Mouse (Mus musculus) urinary bladder, postnatal 36 days (tissue): ENCODE measurements around the gene Gm13285.
"Not testable (repeated sequence)": the region's sequence is repeated elsewhere in the genome, so short reads cannot be mapped to it uniquely, and the experiment has no call there.

ENCODE experiments used
- DNase-seq, 2 experiments: peaks; one replicate each; pipeline ENCODE4 v3.0.0; 2022; ENCODE audit warnings: low spot score in 2 of 2, mixed read lengths in 1 of 2

The Gm13285 gene

GRCm38 (mm10) chr4:88793936-88794675 is 5.4 kb upstream of the Gm13285 start, which contains the start of gene Gm13275:
TSS of gene Gm13275 (plus strand) at chr4:88794487.
- peak; percentile 74 to 83 for DNase-seq

DNA sequence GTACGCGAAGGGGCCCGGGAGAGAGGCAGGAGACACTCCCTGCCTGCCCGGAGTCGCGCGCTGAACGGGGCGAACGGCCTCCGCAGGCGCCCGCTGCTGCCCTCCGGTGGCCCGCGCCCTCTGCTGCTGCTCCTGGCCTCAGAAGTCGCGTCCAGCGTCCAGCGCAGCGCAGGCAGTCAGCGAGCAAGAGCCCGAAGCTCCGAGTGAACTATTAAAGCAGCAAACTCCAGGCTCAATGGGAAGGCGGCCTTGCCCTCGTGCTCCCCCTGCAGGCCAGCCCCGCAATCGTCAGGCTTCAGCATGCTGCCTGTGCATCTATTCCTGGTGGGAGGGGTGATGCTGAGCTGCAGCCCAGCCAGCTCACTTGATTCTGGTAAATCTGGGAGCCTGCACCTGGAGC is 2.4 kb upstream of the Gm13285 start, which contains the start of gene Gm13279:
Gm13279 (plus strand) TSS at position 301 of the 400 bp plus-strand sequence.
- not testable (repeated sequence) for DNase-seq

GRCm38 (mm10) chr4:88802954-88803353 is 3.5 kb downstream of the Gm13285 start, which contains the start of gene Gm13287:
TSS of gene Gm13287 (plus strand) at chr4:88803254.
- DNase-seq = not testable (repeated sequence)

GRCm38 (mm10) chr4:88805231-88805630 is 5.8 kb downstream of the Gm13285 start, which contains the start of gene Gm13288:
TSS of gene Gm13288 (plus strand) at chr4:88805531.
- DNase-seq = not testable (repeated sequence)

DNA sequence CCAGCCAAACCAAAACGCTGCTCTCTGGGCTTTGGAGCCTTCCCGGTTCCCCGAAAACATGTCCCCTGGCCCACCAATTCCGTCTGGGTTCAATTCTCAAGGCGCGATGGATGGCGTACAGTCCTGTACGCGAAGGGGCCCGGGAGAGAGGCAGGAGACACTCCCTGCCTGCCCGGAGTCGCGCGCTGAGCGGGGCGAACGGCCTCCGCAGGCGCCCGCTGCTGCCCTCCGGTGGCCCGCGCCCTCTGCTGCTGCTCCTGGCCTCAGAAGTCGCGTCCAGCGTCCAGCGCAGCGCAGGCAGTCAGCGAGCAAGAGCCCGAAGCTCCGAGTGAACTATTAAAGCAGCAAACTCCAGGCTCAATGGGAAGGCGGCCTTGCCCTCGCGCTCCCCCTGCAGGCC is 6.3 kb downstream of the Gm13285 start:
- peak in 1 of 2 experiments; percentile 36 for DNase-seq

- no peak for DNase-seq
Observed at GRCm38 (mm10) chr4:88815928-88816327, 16.5 kb downstream of the Gm13285 start, which contains the start of gene Ifna7. TSS of gene Ifna7 (plus strand) at chr4:88816228.

GRCm38 (mm10) chr4:88819659-88820058 is 20.2 kb downstream of the Gm13285 start, which contains the start of gene Ifna11:
TSS of gene Ifna11 (plus strand) at chr4:88819959.
- DNase-seq = no peak

DNA sequence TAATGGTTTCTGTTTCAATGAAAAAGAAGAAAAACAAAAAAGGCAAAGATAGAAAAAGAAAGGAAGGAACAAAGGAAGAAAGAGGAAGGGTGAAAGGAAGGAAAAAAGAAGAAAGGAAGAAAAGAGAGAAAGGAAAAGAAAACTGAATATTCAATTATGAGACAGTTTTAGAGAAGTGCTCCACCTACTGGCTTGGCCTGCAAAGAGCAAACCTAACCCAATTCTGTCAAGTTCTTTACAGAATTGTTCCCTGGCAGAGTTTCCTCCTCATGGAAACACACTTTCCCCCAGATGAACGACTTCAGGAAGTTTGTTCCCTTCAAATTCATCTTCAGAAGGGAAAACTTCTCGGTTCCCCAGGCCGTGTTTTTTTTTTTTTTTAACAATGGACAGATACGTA is 23.5 kb downstream of the Gm13285 start:
- DNase-seq = no peak

DNA sequence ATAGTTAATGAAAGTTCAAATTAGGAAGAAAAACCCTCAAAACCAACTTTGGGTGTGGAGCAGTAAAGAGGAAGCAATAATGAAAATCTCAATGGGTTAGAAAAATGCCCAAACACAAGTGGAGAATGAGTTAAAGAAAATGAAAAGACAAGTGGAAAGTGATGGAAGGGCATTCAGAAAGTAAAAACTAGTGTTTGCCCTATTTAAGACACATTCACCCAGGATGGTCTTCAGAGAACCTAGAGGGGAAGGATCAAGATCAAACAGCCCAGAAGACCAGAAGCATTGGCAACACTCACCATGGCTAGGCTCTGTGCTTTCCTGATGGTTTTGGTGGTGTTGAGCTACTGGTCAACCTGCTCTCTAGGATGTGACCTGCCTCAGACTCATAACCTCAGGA is 27.7 kb downstream of the Gm13285 start, which contains the start of gene Ifna6:
Ifna6 (plus strand) TSS at position 301 of the 400 bp plus-strand sequence.
- DNase-seq = not testable (repeated sequence)

- DNase-seq = peak in 1 of 2 experiments; percentile 9
Observed at GRCm38 (mm10) chr4:88830523-88830922, 31.1 kb downstream of the Gm13285 start.

DNA sequence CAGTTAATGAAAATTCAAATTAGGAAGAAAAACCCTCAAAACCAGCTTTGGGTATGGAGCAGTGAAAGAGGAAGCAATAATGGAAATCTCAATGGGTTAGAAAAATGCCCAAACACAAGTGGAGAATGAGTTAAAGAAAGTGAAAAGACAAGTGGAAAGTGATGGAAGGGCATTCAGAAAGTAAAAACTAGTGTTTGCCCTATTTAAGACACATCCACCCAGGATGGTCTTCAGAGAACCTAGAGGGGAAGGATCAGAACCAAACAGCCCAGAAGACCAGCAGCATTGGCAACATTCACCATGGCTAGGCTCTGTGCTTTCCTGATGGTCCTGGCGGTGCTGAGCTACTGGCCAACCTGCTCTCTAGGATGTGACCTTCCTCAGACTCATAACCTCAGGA is 35.8 kb downstream of the Gm13285 start, which contains the start of gene Ifna5:
Ifna5 (plus strand) TSS at position 301 of the 400 bp plus-strand sequence.
- not testable (repeated sequence) for DNase-seq

DNA sequence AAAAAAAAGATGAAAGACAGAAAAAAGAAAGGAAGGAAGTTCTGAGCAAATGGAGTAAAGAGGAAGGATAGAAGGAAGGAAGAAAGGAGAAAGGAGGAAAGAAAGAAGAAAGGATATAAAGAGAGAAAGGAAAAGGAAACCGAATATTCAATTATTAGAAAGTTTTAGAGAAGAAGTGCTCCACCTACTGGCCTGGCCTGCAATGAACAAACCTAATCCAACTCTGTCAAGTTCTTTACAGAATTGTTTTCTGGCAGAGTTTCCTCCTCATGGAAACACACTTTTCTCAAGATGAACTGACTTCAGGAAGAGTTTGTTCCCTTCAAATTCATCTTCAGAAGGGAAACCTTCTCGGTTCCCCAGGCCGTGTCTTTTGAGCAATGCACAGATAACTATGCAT is 39.4 kb downstream of the Gm13285 start:
- no peak for DNase-seq

GRCm38 (mm10) chr4:88840058-88840457 is 40.6 kb downstream of the Gm13285 start:
- no peak for DNase-seq

DNA sequence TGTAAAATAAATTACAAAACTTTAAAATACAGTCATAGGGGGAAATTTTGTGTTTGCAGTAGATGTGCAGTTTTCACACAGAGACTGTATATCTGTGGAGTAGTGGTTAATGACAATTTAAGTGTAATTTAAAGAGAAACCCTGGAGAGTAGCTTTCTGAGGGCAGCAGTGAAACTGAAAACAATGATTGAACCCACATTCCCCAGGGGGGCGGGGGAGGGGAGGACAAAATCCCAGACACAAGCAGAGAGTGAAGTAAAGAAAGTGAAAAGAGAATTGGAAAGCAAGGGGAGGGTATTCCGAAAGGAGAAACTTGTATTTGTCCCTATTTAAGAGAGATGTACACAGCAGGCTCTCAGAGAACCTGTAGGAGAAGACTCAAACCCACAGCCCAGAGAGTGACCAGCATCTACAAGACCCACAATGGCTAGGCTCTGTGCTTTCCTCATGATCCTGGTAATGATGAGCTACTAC is 42.0 kb downstream of the Gm13285 start, which contains the start of gene Ifna4:
Ifna4 (plus strand) TSS at position 424 of the 474 bp plus-strand sequence.
- no peak for DNase-seq

DNA sequence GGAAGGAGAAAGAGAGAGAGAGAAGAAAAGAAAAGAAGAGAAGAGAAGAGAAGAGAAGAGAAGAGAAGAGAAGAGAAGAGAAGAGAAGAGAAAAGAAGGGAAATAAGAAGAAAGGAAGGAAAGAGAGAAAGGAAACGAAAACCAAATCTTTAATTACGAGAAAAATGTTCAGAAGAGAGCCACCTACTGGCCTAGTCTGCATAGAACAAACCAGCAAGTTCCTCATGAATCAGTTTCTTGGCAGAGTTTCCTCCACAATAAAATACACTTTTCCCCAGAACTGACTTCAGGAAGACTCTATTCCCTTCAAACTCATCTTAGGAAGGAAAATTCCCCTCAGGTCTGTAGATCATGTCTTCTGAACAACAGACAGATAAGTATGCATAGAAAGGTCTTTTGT is 45.9 kb downstream of the Gm13285 start:
- DNase-seq = no peak

- DNase-seq = no peak
Observed at GRCm38 (mm10) chr4:88849698-88850097, 50.2 kb downstream of the Gm13285 start, which contains the start of gene Ifna1. TSS of gene Ifna1 (plus strand) at chr4:88850087.
